Mouse (Mus musculus): ENCODE results near the gene Cnrip1.
A peak's percentile ranks its signal among the peaks of the same experiment; 100 is the strongest.
"Not testable (repeated sequence)": the region's sequence is repeated elsewhere in the genome, so short reads cannot be mapped to it uniquely, and the experiment has no call there.

Cnrip1 gene

DNA sequence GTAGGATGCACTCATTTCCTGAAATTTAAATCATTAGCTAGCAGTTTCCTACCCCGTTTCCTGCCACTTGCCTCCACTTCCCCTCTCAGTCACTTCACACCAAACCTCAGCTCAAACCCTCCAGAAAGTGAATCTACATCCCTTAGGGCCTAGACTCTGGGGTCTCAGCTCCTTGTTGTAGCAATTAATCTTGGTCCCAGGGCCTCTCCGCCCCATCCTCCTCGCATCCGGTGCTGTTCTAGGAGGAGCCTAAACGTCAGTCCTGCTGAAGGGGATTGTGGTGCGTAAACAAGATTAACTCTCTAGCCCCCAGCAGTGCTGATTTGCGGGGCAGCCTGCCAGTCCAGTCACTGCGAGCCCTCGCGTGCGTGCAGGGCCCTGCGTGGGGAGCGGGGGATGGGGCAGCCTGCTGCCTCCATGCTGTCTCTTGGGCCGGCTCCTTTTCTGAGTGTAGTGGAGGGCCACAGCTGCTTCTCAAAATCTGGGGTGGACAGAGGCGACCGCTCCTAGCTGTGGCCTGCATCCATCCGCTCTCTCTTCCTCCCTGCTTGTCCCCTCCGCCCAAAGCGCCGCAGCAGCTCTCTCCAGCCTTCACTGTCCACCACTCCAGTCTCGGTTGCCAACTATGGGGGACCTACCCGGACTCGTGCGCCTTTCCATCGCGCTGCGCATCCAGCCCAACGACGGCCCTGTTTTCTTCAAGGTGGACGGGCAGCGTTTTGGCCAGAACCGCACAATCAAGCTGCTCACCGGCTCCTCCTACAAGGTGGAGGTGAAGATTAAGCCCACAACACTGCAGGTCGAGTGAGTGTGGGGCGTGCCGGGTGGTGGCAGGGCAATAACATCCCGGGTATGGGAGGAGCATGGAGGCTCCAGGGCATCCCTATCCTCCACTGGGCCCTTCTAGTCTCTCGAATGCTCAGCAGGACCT lies at the start of gene Cnrip1, which contains the start of gene Plek:
Gene Cnrip1 (plus strand): TSS at position 42 of the 931 bp plus-strand sequence.
Gene Plek (minus strand): TSS at position 837 of the 931 bp plus-strand sequence.
- peak; percentile 28 to 39 for DNase-seq (ENCODE audit: low spot score in 2 of 2)

DNA sequence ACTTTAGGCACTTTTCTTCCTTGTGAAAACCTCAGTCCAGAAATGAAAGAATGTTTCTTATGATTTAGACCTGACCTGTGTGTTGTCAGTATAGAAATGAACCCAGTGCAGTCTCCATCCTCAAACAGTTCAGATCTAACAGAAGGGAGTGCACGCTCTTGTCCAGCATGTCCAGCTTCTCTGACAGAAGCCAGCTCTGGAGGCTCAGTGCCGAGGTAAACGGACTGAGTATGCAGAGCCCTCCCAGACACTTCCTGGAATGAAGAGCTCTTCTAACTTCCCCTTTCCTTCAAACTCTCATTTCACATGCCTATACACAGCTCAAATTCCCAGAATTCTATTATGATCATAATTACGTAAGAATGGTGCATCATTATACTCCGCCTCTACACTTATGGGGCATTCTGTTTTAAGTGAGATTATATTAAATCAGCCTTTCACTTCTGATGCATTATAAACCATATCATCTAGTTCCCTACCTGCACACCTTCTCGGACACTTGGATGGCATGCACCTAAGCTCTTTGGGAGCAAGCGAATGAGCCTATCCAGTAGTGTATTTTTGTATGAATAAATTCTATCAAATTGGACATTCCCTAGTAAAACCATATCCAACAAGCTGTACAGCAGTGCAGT lies 48.5 kb upstream of the Cnrip1 start:
- DNase-seq (ENCODE audit: low spot score in 2 of 2): no peak

DNA sequence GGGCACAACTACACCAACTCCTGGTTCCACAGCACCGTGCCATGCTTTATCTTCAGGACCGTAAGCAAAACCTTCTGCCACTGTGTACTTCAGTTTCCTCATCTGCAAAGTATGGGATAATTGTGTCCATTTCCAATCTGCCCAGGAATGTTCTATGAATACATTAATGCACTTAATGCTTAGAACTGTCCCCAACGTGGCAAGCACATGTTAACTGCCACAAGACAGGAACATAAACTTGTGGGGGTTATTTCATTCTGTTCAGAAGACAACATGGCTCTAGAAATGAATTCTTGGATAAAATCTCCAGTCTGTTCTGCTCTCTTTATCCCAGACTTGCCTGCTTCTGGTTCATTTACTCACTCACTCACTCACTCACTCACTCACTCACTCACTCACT lies 47.6 kb upstream of the Cnrip1 start:
- DNase-seq (ENCODE audit: low spot score in 2 of 2): no peak

DNA sequence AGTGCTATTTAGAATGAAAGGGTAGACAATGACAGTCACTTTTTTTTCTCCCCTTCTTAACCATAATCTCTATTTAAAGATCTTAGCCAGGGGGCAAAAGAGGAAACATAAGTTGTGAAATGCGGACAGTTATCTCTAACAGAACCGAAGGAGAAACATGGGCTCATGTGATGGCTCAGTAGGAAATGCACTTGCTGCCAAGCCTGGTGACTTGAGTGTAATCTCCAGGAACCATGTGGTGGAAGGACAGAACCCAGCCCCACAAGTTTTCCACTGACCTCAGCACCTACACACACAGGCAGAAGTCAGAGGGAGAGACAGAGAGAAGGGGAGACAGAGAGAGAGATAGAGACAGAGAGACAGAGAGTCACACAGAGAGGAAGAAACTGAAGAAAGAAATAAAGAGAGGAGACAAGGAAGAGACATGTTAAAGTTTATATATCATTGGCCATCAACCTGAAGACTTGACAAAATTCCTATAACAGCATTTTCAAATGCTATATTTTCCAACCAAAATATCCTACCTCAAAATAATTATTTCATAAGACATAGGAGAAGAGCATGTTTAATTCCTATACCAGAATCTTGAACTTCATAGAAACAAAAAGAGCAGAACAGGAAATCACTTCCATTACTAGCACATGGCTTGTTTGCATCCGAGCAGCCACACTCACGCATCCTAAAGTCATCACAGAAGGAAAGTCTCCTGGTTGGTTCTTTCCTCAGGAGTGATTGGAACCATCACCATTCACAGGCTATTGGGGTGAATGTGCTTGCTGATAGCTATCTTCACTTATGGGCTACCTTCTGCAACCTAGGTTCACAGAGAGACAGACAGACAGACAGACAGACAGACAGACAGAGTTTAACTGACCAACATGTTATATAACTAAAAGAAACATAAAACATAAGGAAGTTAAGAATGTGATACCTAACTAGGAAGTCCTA lies 46.2 kb upstream of the Cnrip1 start:
- DNase-seq (ENCODE audit: low spot score in 2 of 2): peak; percentile 29 to 44

DNA sequence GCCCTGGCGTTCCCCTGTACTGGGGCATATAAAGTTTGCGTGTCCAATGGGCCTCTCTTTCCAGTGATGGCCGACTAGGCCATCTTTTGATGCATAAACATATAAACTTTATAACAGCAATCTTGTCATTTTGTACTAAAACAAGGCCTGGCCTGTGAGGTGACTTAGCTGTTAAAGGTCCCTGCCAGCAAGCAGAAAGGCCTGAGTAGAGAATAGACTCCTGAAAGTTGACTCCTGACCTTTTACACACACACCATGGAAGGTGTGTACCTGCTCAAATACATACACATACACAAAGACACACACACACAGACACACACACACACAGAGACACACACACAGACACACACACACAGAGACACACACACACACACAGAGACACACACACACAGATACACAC lies 44.9 kb upstream of the Cnrip1 start:
- DNase-seq (ENCODE audit: low spot score in 2 of 2): not testable (repeated sequence)

DNA sequence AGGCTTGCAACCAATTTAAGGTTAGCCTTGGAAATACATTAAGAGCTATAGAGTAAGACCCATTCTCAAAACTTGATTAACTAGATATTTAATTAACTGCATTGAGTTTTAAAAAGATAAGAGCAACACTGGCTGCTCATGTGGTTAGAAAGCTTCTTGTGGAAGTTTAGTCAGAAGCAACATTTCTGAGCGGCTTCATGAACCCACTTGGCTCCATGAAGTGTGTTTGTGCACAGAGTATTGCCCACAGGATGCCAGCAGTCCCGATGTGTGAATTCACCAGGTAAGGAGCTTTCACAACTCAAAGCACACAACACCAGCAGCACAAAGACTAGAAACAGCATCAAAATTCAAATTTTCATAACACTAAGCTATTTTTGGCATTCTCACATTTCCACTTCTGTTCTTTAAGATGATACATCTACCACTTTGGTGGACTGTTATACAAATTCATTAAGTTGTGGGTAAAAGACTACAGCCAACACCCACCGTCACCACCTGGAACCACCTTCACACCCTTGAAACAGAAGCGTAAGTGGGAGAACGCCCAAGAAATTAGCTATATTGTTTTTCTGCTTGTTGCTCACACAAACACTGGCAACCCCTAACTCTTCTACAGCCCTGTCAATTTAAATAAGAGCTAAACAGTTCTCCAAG lies 43.7 kb upstream of the Cnrip1 start:
- no peak for DNase-seq (ENCODE audit: low spot score in 2 of 2)

DNA sequence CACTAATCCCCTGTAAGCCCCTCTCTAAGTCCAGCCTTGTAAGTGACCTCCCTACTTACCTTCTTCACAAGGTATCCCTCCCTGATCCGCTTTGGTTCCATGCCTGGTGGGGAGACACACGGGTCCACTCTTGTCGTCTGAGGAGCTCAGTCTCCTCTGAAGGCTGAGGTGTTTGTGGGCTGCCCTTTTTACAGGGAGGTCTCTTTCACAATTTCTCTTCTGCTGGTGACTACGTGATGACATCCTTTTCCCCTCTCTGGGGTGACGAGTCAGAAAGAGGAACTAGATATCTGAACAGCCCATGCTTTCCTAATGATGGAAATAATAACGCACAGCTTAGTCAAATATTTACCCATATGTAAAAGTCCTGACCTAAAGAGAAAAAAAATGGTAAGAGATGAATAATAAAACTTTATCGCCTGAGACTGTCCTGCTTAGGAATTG lies 42.9 kb upstream of the Cnrip1 start:
- peak; percentile 71 to 80 for DNase-seq (ENCODE audit: low spot score in 2 of 2)

DNA sequence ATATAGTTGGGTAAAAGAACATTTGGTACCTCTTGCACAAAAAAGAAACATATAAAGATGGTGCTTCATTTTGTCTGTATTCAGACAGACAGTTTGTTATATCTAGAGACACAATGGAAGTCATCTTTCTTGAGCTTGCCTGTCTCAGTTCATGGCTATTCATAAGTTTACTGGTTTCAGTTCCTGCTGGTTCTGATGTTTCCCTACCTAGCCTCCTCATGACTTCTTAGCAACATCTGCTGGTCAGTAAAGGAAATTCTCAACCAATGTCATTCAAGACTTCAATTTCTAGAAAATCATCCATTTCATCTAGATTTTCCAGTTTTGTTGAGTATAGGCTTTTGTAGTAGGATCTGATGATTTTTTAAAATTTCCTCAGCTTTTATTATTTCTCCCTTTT lies 38.4 kb upstream of the Cnrip1 start:
- DNase-seq (ENCODE audit: low spot score in 2 of 2): peak; percentile 31 to 59

DNA sequence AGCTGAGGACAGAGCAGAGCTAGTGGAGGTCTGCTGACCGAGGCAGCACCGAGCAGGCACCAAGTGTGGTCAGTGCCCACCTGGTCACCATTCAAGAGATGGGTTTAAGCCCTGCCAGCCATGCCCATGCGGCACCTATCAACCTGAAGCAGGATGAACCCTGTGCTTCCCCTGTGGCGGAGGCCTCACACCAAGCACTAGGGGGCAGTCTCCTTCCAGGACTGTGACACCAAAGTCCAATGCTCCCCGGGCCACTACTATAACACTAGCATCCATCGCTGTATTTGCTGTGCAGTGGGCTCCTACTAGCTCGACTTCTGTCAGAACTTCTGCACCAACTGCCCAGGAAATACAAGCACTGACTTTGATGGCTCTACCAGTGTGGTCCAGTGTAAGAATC lies 32.1 kb upstream of the Cnrip1 start:
- DNase-seq (ENCODE audit: low spot score in 2 of 2): no peak

DNA sequence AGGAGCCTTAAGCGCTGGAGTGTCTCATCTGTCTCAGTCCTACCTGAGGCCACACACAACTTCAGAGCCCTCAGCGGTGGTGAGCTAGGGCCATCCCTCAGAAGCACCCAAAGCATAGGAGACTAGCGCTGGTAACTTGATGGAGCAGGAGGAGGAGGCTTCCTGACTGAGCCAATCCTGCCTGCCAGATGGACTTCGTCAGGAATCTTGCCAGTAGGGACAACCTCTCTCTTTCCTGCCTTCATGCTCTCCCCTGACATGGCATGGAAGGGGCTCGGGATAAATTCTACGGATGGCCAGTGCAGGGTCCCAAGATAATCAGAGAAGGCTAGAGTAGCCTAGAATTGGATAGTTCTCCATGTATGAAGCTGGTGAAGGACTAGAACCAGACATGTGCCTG lies 28.2 kb upstream of the Cnrip1 start:
- DNase-seq (ENCODE audit: low spot score in 2 of 2): no peak

DNA sequence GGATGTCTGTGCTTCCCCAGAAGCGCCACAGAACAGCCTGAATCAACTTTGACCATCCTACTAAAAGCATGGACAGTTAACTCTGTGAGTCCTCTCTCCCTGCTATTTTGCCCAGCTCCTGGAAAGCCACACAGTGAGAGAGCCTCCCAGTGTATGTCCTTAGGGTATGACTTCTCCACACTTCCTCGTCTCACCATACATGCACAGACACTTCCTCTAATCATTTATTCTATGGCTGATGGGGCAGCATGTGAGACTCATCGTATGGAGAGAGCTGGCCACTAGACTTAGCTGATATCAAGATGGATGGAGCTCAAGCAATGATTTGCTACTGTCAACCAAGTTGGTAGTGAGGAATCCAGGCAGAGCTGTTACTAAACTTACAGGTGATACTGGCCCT lies 27.4 kb upstream of the Cnrip1 start:
- DNase-seq (ENCODE audit: low spot score in 2 of 2): no peak

DNA sequence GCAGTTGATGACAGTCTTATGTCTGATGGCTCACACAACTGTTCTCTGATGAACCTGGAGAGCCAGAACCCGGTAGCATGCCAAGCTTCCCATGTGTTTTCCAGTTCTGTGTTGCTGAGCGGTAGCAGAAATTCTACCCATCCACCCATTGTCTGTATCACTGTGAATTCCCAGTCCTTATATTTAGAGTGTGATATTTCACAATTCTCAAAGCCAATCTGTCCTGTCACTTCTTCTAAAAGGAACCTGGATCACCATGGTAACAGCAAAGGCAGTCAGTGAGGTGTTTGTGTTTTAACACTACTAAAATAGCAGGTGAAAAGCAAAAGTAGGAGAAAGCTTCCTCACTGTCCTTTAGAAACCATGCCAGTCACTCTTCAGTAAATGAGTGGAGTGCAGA lies 5.6 kb upstream of the Cnrip1 start:
- no peak for DNase-seq (ENCODE audit: low spot score in 2 of 2)

DNA sequence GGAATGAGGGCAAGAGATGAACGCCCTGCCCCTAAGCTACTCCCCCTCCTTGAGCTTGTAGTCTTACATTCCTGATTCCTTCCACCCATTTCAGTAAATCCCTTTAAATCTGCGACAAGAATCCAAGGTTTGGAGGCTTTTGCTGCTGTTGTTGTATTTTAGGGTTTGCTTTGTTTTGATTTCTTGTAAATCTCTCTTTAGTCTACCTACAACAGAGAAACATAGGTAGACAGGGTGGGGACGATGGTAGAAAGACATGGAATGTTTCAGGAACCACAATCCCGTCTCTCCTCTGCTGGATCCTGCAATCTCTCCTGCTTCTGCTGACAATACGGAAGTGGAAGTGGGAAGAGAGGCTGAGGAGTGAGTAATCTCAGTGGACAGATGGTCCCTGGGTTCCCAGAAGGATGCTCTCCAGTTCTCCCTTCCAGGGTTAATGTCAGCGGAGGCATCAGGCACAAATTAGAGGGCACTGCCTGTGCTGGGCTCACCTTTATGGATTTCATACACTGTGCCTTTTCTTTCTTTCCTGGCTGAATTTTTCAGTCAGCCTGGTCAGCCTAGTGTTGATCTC lies 1.2 kb downstream of the Cnrip1 start:
- DNase-seq (ENCODE audit: low spot score in 2 of 2): no peak

DNA sequence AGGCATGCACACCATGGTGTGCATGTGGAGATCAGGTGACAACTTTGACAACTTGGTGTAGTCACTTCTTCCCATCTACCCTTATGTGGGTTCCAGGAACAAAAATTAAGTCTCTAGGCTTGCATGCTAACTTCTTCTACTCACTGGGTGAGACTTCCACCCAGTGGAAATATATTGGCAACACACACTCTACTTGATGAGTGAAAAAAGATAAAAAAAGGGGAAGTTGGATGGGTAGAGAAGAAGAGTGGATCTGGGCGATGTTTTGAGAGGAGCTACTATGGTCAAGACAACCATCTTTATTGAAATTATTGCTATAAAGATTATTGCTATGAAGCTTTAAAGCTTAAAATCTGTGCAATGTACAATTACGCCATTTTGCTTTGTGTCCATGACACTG lies 18.0 kb downstream of the Cnrip1 start:
- not testable (repeated sequence) for DNase-seq (ENCODE audit: low spot score in 2 of 2)

DNA sequence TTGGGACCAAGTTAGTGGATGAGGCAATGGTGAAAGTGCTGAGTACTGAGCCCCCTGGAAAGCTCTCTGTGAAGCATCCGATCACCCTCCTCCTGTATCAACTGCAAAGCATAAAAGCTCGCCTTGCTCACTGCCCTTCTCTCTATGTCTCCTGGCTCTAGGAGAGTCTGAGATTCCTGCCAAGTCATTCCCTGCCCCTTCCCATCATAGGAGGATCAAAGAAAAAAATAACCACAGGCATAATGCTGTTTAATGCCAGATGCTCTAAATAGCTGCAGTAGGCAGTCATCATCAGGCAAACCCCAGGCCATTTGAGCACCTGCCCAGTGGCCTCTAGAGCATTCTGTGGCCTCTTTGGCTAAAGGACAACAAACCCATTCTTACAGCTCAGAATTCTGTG lies 24.3 kb downstream of the Cnrip1 start:
- no peak for DNase-seq (ENCODE audit: low spot score in 2 of 2)

DNA sequence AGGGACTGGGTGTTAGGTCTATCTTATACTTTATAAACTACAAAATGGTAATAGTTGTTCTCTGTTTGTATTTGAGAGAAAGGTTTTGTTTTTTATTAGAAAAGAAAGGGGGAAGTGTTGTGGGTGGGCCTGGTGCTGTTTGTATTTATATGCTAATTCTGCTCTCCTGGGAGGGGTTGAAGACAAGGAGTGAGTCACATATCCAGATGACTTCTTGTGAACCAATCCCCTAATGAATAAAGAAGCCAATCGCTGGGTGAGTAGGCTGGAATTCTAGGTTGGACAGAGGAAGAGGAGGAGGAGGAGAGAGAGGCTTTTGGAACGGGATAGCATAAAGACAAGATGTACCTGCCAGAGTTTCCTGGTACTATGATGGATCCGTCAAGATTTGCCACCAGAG lies 30.7 kb downstream of the Cnrip1 start:
- no peak for DNase-seq (ENCODE audit: low spot score in 2 of 2)

DNA sequence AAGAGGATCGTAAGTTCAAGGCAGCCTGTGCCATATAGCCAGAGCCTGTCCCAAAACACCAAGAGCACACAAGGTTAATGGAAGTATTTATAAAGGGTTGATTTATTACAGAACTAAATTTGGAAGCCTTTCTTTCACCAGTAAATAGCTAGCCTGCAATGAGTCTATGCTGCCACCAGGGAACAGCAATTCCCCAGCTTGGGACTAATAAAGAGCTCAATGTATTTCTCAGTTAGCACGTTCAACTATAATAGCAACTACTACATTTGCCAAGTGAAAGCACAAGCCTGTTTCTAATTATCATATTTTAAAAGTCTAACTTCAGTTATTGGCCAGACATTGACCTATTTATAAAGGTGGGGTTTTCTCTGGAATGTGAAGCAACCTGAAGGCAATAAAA lies 31.6 kb downstream of the Cnrip1 start:
- DNase-seq (ENCODE audit: low spot score in 2 of 2): no peak

DNA sequence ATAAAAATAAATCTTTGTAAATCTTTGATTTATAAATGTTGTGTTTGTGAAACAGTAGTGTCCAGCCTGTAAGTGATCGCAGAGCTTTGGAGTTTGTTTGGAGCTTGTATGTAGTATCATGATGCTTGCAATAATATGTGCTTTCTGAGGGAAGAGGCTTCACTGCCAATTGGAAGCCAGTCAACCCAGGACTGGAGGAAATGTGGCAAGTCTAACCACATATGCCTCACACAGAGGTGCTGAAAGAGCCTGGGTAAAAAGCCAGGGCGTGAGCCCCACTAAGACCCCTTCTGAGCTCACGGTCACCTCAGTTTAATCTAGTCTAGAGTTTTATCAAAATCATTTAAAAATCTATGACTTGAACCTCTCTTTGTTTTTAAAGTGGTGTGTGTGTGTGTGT lies 32.1 kb downstream of the Cnrip1 start:
- DNase-seq (ENCODE audit: low spot score in 2 of 2): no peak

DNA sequence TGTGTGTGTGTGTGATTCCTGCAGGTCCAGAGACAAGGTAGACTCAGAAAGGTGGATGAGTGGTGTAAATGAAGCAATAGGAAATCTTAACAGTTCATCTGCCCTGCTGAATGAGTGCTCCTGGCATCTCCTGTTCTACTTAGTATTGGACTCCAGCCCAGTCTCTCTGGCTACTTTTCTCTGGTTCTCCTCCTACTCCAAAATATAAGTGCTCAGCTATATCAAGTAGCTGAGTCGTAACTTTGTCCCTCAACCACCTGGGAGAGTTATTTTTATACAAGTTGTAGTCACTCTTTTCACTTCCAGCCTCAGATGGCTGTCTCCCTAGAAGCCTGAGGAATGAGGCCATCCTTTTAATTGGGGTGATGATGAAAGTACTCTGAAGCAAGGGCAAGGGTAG lies 32.5 kb downstream of the Cnrip1 start:
- DNase-seq (ENCODE audit: low spot score in 2 of 2): no peak

DNA sequence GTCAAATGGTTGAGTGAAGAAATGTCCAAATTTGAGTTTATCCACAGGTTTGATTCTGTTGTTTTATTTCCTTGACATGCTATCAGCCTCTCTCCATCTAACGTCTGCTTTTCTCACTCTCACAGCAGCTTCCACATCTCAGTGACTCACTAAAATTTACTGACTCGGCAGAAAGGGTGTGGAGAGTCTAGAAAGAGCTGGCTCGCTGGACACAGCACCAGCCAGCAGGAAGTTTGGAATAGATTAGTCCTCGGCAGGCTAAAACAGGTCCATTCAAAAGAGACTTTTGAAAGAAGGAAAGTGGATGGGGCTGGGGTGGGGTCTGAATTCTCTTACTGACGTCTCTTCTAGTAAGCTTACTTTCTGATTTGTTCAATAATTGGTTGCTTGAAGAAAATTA lies 34.7 kb downstream of the Cnrip1 start:
- DNase-seq (ENCODE audit: low spot score in 2 of 2): no peak

DNA sequence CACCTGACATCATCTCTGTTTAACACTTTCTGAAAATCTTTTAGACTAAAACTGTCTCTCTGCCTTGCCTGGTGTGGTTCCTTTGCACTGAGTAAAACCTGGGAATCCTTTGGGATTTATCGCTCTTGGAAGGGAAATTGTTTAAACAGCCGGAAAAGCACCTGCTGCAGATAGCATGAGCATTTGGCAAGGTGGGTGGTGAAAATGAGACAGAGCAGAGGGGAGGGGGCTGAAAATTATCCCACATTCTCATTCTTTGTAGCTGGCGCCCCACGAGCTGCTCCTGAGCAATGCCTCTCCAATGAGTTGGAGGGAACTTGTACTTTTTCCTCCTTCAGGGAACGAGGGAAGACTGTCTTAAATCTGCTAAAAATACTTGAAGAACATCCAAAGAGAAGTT lies 55.5 kb downstream of the Cnrip1 start:
- DNase-seq (ENCODE audit: low spot score in 2 of 2): no peak

Data from spleen, postnatal 36 days (tissue).